Mouse (Mus musculus) lung, postnatal 25 days (tissue): ENCODE measurements around the gene Zfp358.
A peak's percentile ranks its signal among the peaks of the same experiment; 100 is the strongest.

ENCODE experiments used
- DNase-seq: peaks from one replicate; pipeline ENCODE4 v3.0.0; 2022; ENCODE audit warnings: low spot score

The Zfp358 gene

DNA sequence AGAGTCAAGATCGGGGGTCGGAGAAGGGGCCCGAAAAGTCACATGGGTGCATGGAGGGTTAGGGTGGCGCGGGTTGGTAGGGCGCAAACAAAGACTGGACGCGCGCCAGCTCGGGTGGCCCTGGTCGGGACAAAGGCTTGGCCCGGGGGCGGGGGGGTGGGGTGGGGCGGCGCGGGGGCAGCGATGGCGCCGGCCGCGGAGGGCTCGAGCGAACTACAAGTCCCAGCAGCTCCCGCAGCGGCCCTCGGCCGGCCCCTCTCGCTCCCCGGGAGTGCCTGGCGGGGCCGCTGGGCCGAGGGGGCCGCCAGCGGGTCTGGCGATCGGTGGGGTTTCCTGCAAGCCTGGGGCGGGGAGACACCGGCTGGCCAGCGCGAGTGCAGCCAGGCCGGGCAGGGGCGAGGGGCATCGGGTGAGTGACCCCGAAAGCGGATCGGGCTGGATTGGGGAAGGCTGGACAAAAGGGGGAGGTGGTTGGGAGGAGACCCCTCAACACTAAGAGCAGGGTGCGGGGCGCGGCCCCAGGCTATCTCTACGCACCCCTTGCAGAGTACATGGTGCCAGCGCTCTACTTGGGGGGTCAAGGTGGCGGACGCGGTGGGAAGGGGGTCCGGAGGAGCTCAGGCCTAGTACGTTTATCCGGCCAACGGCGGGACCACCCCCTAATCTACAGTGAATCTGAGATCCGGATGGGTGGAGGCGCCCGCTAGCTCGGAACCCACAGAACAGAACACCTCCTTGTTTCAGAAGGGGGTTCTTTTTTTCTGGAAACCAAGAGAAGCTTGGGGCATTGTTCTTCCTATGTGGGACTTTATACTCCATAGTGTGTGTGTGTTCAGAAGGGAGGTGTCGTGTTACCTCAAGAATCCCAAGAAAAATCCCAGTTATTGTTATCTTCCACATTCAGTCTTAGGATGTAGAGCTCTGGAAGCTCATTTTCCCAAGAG, at the start of gene Zfp358:
TSS of gene Zfp358 (plus strand) at position 238 of the 944 bp plus-strand sequence.
- DNase-seq = peak; percentile 68

DNA sequence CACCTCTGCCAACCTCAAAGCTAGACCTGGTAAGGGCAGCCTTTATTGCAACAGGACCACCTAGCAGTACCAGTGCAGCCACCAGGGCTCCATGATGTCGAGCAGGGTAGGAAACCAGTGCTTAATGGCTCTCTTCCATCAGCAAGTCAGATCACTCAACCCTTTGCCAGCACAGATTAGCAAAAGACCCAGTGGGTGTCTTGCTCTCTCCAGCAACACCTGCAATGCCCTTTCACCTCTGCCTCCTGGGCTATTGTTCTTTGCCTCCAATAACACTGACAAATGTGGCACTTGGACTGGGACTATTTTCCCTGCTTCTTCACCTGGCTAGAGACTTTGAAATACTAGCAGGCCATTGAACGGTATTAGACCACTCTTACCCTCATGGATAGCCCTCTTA, 43.7 kb upstream of the Zfp358 start:
- no peak for DNase-seq

DNA sequence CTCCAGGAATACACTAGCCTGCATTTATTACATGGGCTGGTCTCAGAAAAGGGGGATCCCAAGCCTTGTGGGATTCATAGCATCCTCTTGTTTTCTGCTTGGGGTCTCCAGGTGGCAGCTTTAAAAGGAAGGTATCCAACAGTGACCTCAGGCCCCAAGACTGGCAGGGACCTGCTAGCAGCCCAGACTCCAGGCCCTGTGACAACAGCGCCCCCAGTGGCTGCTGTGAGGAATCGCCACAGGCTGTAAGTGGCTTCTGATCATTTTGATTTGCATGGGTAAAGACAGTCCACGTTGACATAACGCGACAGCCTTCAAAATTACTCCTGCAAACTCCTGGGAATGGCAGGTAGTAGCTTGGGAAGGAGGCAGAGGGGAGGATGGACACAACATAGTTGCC, 42.3 kb upstream of the Zfp358 start:
- DNase-seq = peak; percentile 44

DNA sequence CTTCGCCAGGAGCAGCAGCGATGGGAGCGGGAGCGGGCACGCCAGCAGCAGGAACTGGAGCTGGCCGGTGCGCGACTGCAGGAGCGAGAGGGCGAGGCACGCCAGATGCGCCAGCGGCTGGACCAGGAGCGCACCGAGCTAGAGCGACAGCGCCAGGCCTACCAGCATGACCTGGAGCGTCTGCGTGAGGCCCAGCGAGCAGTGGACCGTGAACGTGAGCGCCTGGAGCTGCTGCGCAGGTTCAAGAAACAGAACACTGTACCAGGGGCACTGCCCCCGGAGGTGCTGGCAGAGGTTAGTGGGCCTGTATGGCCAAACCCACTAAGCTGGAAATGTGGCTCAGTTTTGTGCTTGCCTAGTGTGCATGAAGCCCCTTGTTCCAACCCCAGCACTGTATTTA, 40.9 kb upstream of the Zfp358 start:
- no peak for DNase-seq

DNA sequence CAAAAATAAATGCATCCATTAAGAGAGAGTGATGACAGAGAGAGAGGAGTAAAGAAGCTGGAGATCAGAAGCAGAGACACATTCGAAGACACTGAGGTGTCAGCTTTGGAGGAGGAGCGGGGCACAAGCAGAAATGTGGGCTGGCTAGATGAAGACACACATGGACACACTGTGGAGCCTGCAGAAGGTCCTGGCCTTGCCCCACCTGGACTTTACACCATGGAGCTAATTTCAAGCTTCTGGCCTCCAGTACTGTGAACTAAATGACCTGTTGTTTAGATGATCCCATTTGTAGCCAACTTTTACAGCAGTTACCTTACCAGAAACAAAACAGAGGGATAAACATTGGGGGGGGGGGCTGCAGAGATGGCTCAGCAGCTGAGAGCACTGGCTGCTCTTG, 29.7 kb upstream of the Zfp358 start:
- DNase-seq = no peak

DNA sequence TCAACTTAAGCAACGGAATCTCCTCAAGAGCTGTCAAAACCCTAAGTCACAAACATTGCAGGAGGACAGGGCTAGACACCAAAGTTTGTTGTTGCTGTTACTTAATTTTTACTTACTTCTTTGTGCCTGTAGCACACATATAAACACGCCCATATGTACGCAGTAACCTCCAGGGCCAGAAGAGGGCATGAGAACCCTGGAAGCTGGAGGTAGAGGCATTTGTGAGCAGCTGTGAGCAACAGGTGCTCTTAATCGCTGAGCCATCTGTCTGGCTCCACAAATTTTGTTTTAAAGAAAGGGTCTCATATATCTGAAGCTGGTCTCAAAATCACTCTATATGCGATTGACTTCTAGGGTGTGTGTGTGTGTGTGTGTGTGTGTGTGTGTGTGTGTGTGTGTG, 28.6 kb upstream of the Zfp358 start:
- peak; percentile 37 for DNase-seq

DNA sequence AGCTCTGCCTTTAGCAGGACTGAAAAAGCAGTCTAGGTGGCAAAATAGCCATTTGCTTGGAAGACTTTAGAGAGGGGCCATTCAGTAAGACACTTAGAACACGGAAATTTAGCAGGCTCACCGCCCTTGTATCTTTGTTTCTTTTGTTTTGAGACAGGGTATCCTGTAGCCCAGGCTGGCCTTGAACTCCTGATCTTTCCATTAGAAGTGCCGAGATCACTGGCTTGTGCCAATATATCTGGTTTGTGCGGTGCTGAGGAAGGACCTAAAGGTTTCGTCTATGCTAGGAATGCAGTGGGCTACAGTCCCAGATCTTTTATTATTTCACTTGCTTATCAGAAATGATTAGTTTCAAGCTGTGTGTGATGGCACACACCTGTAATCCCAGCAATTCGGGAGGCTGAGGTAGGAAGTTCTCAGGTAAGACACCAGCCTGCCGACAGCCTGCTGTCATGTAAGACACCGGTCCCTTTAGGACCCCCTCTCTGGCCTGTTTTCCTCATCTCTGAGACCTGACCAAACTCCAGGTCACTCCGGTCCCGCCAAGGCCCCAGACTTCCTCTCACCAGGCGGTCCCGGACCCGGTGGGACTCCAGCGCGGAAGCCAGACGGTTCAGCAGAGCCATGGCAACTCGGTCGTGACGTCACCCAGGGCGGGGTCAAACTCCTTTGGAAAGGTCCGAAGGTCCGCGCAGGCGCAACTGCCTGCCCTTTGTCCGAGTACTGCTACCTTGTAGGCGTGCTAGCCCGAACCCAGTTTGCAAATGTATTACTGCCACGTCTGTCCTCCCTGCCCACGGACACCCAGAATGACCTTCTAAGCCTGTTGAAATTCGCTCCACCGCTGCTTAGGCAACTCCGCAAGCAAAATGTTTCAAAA, 25.7 kb upstream of the Zfp358 start, which contains the start of gene Pex11g:
TSS of gene Pex11g (minus strand) at position 675 of the 880 bp plus-strand sequence.
- DNase-seq = peak; percentile 99

DNA sequence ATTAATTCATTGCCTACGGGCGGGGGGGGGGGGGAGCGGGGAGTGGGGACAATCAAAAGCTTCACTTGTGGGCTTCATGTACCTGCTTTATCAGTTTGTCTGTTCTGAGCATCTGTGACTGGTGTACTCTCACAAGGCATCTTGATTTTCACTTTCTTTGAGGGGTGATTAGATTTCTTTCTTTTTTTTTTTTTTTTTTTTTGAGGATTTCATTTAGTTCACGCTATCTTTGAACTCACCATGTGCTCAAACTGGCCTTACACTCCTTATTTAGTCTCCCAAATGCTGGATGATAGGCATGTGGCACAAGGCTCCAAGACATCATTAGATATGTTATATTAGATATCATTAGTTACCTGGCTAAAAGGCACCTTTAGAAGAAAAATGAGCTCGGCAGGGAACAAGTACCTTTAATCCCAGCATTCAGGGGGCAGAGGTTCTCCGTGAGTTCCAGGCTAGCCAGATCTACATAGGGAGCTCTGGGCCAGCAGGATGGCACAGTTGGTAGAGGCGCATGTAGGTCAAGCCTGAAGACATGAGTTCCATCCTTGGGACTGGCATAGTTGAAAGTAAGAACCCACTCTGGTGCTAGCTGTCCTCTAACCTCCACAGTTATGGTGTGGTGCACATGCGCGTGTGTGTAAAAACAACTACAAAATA, 24.9 kb upstream of the Zfp358 start:
- DNase-seq = no peak

DNA sequence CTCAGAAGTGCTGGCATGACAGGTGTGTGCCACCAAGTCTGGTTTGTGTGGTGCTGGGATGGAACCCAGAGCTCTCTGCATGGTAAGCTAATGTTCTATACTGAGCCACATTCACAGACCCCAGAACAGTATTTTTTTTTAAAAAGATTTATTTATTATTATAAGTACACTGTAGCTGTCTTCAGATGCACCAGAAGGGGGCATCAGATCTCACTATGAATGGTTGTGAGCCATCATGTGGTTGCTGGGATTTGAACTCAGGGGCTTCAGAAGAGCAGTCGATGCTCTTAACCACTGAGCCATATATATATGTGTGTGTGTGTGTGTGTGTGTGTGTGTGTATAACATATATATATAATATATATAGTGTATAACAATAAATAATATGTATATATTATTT, 24.1 kb upstream of the Zfp358 start:
- DNase-seq = no peak

DNA sequence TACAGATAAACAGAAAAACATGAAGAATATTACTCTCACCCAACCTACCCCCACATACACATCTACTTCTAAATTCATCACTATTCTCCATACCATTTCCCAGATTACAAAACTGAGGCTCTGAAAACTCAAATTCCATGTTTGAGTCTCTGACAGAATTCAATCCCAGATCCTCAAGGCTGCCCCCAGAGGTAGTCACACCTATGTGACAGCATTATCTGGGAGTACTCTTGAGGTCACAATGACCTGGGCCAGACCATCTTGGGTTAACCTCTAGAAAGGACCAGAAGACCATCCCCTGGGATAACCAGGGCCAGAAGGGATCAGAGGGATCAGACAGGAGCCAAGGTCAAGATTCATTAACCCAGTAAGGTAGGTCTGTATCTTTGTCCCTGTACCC, 22.4 kb upstream of the Zfp358 start, which contains the start of gene Tex45:
TSS of gene Tex45 (plus strand) at position 301 of the 400 bp plus-strand sequence.
- no peak for DNase-seq

DNA sequence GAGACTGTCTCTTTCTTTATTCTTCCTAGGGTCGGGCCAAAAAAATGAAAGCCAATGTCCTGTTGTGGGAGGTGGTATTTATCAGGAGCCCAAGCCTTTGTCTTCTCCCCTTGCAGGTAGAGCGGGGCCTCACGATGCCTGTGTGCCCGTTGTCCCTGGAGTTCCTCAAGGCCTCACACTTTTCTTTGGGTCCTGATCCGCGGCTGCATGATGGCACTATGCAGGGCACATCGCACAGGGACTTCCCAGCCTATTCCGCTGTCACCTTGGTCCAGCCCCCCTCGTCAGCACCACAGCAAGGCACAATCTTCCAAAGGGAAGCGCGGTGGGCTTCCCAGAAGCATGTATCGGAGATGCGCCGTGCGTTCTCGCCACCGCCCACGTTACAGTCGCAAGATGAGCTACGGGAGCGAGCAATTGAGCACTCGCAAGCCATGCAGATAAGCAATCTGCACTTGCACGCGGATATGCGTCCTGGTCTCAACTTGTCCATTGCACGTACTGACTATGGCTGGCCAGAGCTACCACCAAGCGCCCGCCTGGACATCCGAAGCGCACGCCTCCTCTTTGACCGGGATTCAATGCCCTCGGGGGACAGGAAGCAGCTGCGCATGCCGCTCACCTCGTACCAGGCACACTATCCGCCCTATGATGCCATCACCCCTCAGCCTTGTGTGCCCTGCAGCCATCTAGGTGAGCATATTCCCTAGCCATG, 17.1 kb upstream of the Zfp358 start:
- DNase-seq = no peak

DNA sequence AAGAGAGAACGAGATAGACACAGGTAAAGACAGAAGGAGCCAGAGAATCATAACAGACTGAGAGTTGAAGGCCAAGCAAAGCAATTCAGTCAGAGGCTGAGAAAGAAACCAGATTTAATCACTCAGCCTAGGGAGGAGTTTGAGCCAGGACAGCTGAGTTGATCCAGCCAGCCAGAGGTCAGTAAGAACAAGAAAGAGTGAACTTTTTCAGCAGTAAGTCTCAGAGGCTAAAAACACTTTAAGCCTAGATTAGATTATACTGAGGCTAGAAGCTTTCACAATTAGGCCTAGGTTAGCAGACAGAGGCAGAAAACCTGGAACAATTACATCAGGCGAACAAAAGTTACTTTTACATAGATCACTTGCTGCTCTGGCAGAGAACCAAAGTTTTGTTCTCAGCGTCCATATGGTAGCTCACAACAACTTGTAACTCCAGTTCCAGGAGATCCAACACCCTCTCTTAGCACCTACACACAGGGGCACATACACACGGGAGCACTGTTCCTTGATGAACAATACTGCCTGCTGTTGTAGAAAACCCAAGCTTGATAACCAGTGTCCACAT, 12.6 kb upstream of the Zfp358 start:
- no peak for DNase-seq

DNA sequence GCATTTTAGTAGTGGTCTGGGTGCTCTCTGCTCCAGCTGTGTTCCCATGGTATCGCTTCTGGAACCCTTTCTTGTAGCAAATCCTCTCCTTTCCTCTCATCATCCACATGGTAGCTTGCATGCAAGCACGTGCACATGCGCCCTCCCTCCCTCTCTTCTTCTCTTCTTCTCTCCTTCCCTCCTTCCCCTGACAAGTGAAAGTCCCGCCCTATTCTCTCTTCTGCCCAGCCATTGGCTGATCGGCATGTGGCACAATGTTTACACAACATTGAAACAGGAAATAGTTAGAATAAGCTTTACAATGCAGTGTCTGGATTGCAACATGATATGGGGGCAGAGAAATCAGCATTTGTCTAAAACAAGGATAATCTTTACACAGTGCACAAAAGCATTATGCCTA, 11.3 kb upstream of the Zfp358 start:
- peak; percentile 24 for DNase-seq

DNA sequence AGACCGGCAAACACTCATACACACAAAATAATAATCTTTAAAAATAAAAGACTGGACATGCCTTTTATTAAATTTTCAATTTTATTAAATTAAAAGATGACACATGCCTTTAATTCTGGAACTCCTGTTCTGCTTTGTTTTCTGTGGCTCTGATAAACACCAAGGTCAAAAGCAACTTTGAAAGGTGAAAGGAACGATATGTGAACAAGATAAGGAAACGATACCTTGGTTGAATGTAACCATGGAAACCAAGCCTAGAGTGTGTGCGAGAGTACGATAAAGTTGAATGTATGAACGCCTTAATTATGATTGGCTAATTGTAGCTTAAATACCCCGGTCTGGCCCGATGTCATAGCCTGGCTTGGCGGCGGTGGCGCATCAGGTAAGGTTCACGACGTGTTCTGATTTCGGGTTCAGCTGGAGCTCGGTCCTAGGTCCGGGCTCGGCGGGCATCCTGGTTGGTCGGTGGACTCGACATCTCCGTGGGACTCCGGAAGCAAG, 10.6 kb upstream of the Zfp358 start:
- no peak for DNase-seq

DNA sequence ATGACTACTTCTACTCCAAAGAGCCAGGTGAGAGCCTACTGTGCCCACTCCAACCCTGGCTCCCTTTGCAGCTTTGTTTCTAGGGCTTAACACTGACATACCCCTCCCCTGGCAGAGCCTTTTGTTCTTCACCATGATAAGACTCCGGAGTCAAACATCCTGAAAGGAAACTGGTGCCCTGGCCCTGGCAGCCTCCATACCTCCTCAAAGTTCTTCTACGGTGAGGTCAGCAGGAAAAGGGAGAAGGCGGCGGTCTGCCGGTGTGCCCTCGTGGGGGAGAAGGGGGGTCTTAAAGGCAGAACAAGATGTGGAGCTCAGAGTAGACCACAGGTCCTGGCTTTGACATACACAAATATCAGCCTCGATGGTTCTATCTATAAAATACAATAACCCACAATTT, 9.4 kb upstream of the Zfp358 start:
- peak; percentile 40 for DNase-seq

DNA sequence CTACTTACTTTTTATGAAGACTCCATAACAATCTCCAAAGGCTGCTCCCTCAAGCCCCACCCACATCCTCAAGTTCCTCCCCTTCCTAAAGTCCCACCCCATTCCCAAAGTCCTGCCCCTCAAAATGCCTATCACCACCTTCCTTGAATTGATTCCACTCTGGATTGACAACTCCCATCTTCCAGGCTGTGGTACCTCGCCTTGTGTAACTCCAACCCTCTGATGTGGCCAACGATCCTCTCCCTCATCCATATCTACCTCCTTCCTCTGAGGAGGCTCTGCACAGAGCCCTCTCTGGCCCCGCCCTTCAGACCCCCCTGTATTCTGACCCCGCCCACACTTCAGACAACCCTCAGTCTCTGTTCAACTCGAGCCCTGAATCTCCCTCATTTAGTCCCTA, 7.7 kb upstream of the Zfp358 start:
- DNase-seq = no peak

DNA sequence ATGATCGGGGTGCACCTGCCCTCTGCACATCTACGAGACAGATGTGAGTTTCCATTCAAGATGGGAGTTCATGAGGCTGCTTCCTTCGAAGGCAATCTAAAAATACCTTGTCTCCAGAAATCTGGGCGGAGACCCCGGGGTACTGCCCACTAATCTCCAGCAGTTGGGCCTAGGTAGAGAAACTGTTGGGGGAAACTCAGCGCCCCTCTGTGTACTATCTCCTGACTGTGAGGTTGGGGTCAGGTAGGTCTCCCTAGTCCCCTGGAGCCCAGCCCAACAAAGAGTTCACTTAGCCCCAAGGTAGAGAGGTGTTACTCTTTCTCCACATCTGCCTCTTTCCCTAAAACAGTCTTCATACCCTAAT, 889 bp downstream of the Zfp358 start:
- DNase-seq = no peak

DNA sequence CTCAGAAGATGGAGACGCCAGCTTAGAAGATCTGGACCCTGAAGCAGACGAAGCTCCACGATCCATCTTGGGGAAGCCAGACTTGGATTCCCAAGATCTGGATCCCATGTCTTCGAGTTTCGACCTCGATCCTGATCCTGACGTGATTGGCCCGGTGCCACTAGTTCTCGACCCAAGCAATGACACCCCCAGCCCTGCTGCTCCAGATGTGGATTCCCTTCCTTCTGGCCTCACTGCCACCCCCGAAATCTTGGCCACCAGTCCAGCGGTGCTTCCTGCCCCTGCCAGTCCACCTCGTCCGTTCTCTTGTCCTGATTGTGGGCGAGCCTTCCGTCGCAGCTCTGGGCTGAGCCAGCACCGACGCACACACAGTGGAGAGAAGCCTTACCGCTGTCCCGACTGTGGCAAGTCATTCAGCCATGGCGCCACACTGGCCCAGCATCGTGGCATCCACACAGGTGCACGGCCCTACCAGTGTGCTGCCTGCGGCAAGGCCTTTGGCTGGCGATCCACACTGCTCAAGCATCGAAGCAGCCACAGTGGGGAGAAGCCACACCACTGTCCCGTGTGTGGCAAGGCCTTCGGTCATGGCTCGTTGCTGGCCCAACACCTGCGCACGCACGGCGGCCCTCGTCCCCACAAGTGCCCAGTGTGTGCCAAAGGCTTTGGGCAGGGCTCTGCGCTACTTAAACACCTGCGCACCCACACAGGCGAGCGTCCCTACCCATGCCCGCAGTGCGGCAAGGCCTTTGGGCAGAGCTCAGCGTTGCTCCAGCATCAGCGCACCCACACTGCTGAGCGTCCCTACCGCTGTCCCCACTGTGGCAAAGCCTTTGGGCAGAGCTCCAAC, 2.9 kb downstream of the Zfp358 start:
- DNase-seq = no peak

DNA sequence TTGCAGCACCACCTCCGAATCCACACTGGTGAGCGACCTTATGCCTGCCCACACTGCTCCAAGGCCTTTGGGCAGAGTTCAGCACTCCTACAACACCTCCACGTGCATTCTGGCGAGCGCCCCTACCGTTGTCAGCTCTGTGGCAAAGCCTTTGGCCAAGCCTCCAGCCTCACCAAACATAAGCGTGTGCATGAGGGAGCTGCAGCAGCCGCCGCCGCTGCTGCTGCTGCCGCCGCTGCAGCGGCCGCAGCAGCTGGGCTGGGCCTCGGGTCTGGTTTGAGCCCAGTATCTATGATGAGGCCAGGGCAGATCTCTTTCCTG, 3.5 kb downstream of the Zfp358 start:
- DNase-seq = no peak

DNA sequence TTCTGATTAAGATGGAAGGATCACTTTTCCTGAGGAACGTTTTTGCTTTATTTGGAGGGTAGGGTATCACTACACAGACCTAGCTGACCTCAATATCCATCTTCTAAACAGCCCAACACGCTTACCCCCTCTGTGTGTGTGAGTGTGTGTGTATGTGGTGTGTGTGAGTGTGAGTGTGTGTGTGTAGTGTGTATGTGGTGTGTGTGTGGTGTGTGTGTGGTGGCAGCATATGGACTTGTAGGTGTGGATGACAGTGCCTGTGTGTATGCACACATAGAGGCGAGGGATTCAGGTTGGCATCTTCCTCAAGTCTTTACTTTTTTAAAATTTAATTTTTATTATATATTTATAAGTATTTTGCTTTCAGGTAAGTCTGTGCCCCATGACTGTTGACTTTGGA, 5.6 kb downstream of the Zfp358 start:
- no peak for DNase-seq
